Comparison of ENCODE assay signal across 8 mouse cellular contexts in the genomic region with DNA sequence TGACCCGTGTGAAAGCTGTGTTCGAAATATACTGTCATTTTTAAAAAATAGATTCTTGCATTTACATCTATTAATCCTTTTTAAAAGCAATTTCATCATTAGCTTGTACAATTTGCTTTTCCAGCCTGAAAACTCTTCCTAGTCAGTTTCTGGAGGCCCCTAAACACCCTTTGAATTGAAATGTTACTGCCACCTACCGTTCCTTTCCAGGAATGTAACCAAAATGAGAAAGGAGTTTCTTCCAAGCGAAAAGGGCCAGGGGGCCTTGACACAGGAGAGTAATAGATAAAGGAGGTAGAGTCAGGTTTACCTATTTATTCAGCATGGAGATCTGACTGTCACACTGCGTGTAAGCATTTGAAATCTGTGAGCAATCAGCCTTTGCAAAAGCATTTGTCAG.
DNase-seq lines count a peak whose midpoint lies in the region; ATAC-seq and TF ChIP-seq lines count a peak whose summit lies in the region.

No protein-coding gene starts in this region.

- peak; percentile 72 for TF ChIP-seq CTCF in lung, embryonic 14.5 days (IDR thresholded peaks at IDR 0.05; ENCODE audit: low read depth)
- TF ChIP-seq CTCF in stomach, postnatal 0 days (IDR thresholded peaks at IDR 0.05; ENCODE audit: low read depth), result peak; percentile 80

- DNase-seq in heart, adult 18-20 months, result peak; percentile 19 to 73
- peak; percentile 61 for DNase-seq in Muller cell, postnatal 12 days (ENCODE audit: inconsistent ontology term)
- peak; percentile 20 for DNase-seq in embryonic facial prominence, embryonic 10.5 days (ENCODE audit: low spot score)
- DNase-seq in hindbrain, embryonic 10.5 days (ENCODE audit: low spot score), result peak; percentile 15
- DNase-seq in lung, embryonic 14.5 days, result peak; percentile 87
- no peak for DNase-seq in stomach, postnatal 0 days (ENCODE audit: low spot score)

- ATAC-seq in heart, embryonic 12.5 days (ENCODE audit: insufficient number of reproducible peaks, low FRiP score), result no peak
- ATAC-seq in lung, embryonic 14.5 days (ENCODE audit: insufficient read depth), result no peak
- no peak for ATAC-seq in stomach, postnatal 0 days (ENCODE audit: low FRiP score, low TSS enrichment)
- no peak; the same call in 1 of the 2 replicates for ATAC-seq in granulocyte monocyte progenitor cell, adult 5-6 weeks (replicated peaks; ENCODE audit: poor library complexity, severe bottlenecking)

- H3K9ac ChIP-seq in heart, embryonic 12.5 days, result no peak overlapping the region
- H3K9ac ChIP-seq in lung, embryonic 14.5 days, result no peak overlapping the region
- no peak overlapping the region; the same call in 1 of the 2 replicates for H3K9ac ChIP-seq in stomach, postnatal 0 days (ENCODE audit: low read length)

- no peaks in the 10 kb centered on the region for H3K27me3 ChIP-seq in heart, embryonic 12.5 days (replicated peaks)
- H3K27me3 ChIP-seq in embryonic facial prominence, embryonic 10.5 days (replicated peaks; ENCODE audit: low read depth, poor library complexity, severe bottlenecking), result no peaks in the 10 kb centered on the region
- H3K27me3 ChIP-seq in hindbrain, embryonic 10.5 days (ENCODE audit: insufficient read depth, poor library complexity, severe bottlenecking), result peaks cover 21% of the 10 kb centered on the region
- H3K27me3 ChIP-seq in lung, embryonic 14.5 days (ENCODE audit: insufficient read depth, low read length), result no peaks in the 10 kb centered on the region
- no peaks in the 10 kb centered on the region for H3K27me3 ChIP-seq in stomach, postnatal 0 days (ENCODE audit: control insufficient read depth, insufficient read depth, low read length)

- WGBS in heart, embryonic 12.5 days, result 29% methylated on average over 5 of the region's 5 CpGs
- WGBS in embryonic facial prominence, embryonic 10.5 days, result 25% methylated on average over 5 of the region's 5 CpGs
- WGBS in hindbrain, embryonic 10.5 days, result 18% methylated on average over 5 of the region's 5 CpGs
- WGBS in lung, embryonic 14.5 days, result 17% methylated on average over 5 of the region's 5 CpGs
- 19% methylated on average over 5 of the region's 5 CpGs for WGBS in stomach, postnatal 0 days

- H3K9me3 ChIP-seq in heart, embryonic 12.5 days (replicated peaks), result no peaks in the 10 kb centered on the region
- no peaks in the 10 kb centered on the region for H3K9me3 ChIP-seq in embryonic facial prominence, embryonic 10.5 days
- no peaks in the 10 kb centered on the region for H3K9me3 ChIP-seq in hindbrain, embryonic 10.5 days
- no peaks in the 10 kb centered on the region for H3K9me3 ChIP-seq in lung, embryonic 14.5 days (ENCODE audit: low read depth, low read length)
- H3K9me3 ChIP-seq in stomach, postnatal 0 days (ENCODE audit: control insufficient read depth, low read length), result no peaks in the 10 kb centered on the region

- H3K4me3 ChIP-seq in heart, embryonic 12.5 days, result no peak overlapping the region
- H3K4me3 ChIP-seq in embryonic facial prominence, embryonic 10.5 days, result no peak overlapping the region
- H3K4me3 ChIP-seq in hindbrain, embryonic 10.5 days, result no peak overlapping the region
- no peak overlapping the region for H3K4me3 ChIP-seq in lung, embryonic 14.5 days (ENCODE audit: low read depth, low read length)
- H3K4me3 ChIP-seq in stomach, postnatal 0 days (ENCODE audit: low read depth, low read length), result no peak overlapping the region

- peaks cover 18% of the 10 kb centered on the region for H3K4me1 ChIP-seq in heart, embryonic 12.5 days (replicated peaks)
- H3K4me1 ChIP-seq in embryonic facial prominence, embryonic 10.5 days, result peaks cover 11% of the 10 kb centered on the region
- H3K4me1 ChIP-seq in hindbrain, embryonic 10.5 days (replicated peaks), result peaks cover 27% of the 10 kb centered on the region
- peaks cover 2% of the 10 kb centered on the region; the same call in 1 of the 2 replicates for H3K4me1 ChIP-seq in lung, embryonic 14.5 days (ENCODE audit: insufficient read depth)
- H3K4me1 ChIP-seq in stomach, postnatal 0 days (replicated peaks; ENCODE audit: control insufficient read depth, insufficient read depth), result no peaks in the 10 kb centered on the region

- H3K36me3 ChIP-seq in heart, embryonic 12.5 days, result no peaks in the 10 kb centered on the region
- H3K36me3 ChIP-seq in embryonic facial prominence, embryonic 10.5 days (replicated peaks), result no peaks in the 10 kb centered on the region
- no peaks in the 10 kb centered on the region for H3K36me3 ChIP-seq in hindbrain, embryonic 10.5 days
- no peaks in the 10 kb centered on the region for H3K36me3 ChIP-seq in lung, embryonic 14.5 days (ENCODE audit: insufficient read depth)
- H3K36me3 ChIP-seq in stomach, postnatal 0 days (ENCODE audit: control insufficient read depth, insufficient read depth, low read length), result no peaks in the 10 kb centered on the region

- H3K4me2 ChIP-seq in heart, embryonic 12.5 days, result no peak overlapping the region
- no peak overlapping the region for H3K4me2 ChIP-seq in lung, embryonic 14.5 days
- H3K4me2 ChIP-seq in stomach, postnatal 0 days (replicated peaks; ENCODE audit: low read depth), result no peak overlapping the region

- no peak overlapping the region for H3K27ac ChIP-seq in heart, embryonic 12.5 days (ENCODE audit: poor library complexity, severe bottlenecking)
- peak overlapping the region; percentile 72; the same call in 1 of the 2 replicates for H3K27ac ChIP-seq in embryonic facial prominence, embryonic 10.5 days (replicated peaks)
- H3K27ac ChIP-seq in hindbrain, embryonic 10.5 days, result peak overlapping the region; percentile 77
- H3K27ac ChIP-seq in lung, embryonic 14.5 days (ENCODE audit: low read depth), result no peak overlapping the region
- H3K27ac ChIP-seq in stomach, postnatal 0 days (replicated peaks), result no peak overlapping the region

- TF ChIP-seq EP300 in stomach, postnatal 0 days (optimal IDR thresholded peaks at IDR 0.05), result no peak

Comparison
In these comparisons a context has a peak if more than half of its experiments do, and no peak if none do; other contexts are left out.
1. H3K27ac ChIP-seq: peak in embryonic facial prominence, embryonic 10.5 days (single experiment) and hindbrain, embryonic 10.5 days (single experiment); none in heart, embryonic 12.5 days (single experiment), lung, embryonic 14.5 days (single experiment) and stomach, postnatal 0 days (single experiment).